Mouse (Mus musculus) lung, postnatal 0 days (tissue): ENCODE measurements around the gene Ccdc39.

Experiments
- CTCF ChIP-seq: IDR thresholded peaks from 2 replicates; pipeline ENCODE4 v1.5.1; 2016; ENCODE audit warnings: antibody characterized with exemption, mild to moderate bottlenecking
- EP300 ChIP-seq: IDR thresholded peaks from 2 replicates; pipeline ENCODE4 v1.6.1; 2016; ENCODE audit warnings: antibody characterized with exemption, mild to moderate bottlenecking, control low read depth

DNA sequence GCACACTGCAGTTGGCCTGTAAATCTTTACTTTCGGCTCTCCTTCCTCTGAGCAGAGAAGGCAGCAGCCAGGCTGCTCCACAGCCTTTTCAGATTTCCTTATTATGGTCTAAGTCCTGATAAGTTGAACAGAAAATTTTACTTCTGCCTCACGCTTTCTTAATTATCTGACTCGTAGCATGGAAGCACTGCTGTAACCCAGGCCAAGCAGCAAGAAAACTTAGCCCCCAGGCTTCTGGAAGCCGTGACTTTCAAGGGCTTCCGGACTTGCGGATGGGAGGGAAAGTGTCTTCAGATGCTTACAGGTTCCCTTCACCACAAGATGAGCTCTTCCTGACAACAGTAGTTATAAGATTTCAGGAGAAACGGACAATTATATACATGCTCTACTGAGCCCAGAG, 29.7 kb upstream of the Ccdc39 start:
- TF ChIP-seq CTCF (no peak), EP300 (no peak)
